Mouse (Mus musculus): ENCODE data around the gene Mael.

GRCm38 (mm10) chr1:166279580-166280206 lies 41.1 kb upstream of the Mael start:
- TF ChIP-seq CTCF (IDR thresholded peaks at IDR 0.05; ENCODE audit: extremely low read depth, insufficient read length, insufficient replicate concordance, low read depth, low read length), result no peak
- no peak for TF ChIP-seq POLR2A (IDR thresholded peaks at IDR 0.05; ENCODE audit: low read depth, low read length)

Data from small intestine, adult 2 months (tissue).